Mouse (Mus musculus) thymus, postnatal 0 days (tissue): Measurements from ENCODE around the gene Gje1. TPM values are rescaled to one million over a fixed set of nuclear protein-coding genes. Genes with fewer than 3 reads are reported as not detected.

ENCODE experiments used
- DNase-seq: peaks from one replicate; pipeline ENCODE4 v3.0.0-alpha.2; 2015; ENCODE audit warnings: low spot score
- polyA plus RNA-seq: library from polyadenylated mRNA; unstranded; fragments of >200 nt; fragmentation: Nextera tagmentation; extraction: Ambion mirVana; gene quantifications from 2 replicates; pipeline ENCODE4 v1.2.1, GENCODE M21; 2015

The Gje1 gene
- polyA plus RNA-seq, result not detected in 2 replicates

- no peak for DNase-seq
These were observed at the start of gene Gje1 for GRCm38 (mm10) chr10:14718114-14718513. TSS of gene Gje1 (minus strand) at chr10:14718214.

GRCm38 (mm10) chr10:14760618-14761017 lies 42.6 kb upstream of the Gje1 start:
- no peak for DNase-seq

- DNase-seq, result no peak
These were observed 41.9 kb upstream of the Gje1 start for GRCm38 (mm10) chr10:14759665-14760558.

GRCm38 (mm10) chr10:14734285-14734684 lies 16.3 kb upstream of the Gje1 start:
- peak; percentile 7 for DNase-seq

- no peak for DNase-seq
These were observed 7.7 kb upstream of the Gje1 start for GRCm38 (mm10) chr10:14725671-14726070.

GRCm38 (mm10) chr10:14705072-14706066 lies 12.6 kb downstream of the Gje1 start, which contains the start of the genes Vta1 and Nmbr:
TSS of gene Vta1 (minus strand) at chr10:14705560.
TSS of gene Nmbr (plus strand) at chr10:14705591.
- peak; percentile 96 for DNase-seq

- DNase-seq, result no peak
These were observed 14.1 kb downstream of the Gje1 start for GRCm38 (mm10) chr10:14703830-14704420.

- no peak for DNase-seq
These were observed 14.8 kb downstream of the Gje1 start for GRCm38 (mm10) chr10:14703239-14703638.

GRCm38 (mm10) chr10:14690349-14690748 lies 27.7 kb downstream of the Gje1 start:
- no peak for DNase-seq

GRCm38 (mm10) chr10:14688785-14689442 lies 29.1 kb downstream of the Gje1 start:
- DNase-seq, result no peak

GRCm38 (mm10) chr10:14685663-14686062 lies 32.4 kb downstream of the Gje1 start:
- no peak for DNase-seq

GRCm38 (mm10) chr10:14666147-14666546 lies 51.9 kb downstream of the Gje1 start:
- no peak for DNase-seq

Other genes starting within 250 kb of the Gje1 start
- gene Adgrg6, start 172.6 kb downstream of the Gje1 start, polyA plus RNA-seq, result 0.35 and 0.44 TPM in 2 replicates
- gene Vta1, start 12.7 kb downstream of the Gje1 start, polyA plus RNA-seq, result 145 and 154 TPM in 2 replicates
- 0.08 and 0.10 TPM in 2 replicates for gene Nmbr, start 12.6 kb downstream of the Gje1 start, polyA plus RNA-seq